Mouse (Mus musculus) C2C12 (cell line): ENCODE data around the gene Gale. TPM values are rescaled to one million over a fixed set of nuclear protein-coding genes. Genes with fewer than 3 reads are reported as not detected.
A peak's percentile ranks its signal among the peaks of the same experiment; 100 is the strongest.
"Not testable (repeated sequence)": the region's sequence is repeated elsewhere in the genome, so short reads cannot be mapped to it uniquely, and the experiment has no call there.

Source experiments
- H3K27me3 ChIP-seq: one replicate; pipeline ENCODE4 v1.6.1; 2011; ENCODE audit not compliant: control insufficient read depth, insufficient read depth, insufficient read length
- H3K36me3 ChIP-seq: one replicate; pipeline ENCODE4 v1.6.1; 2011; ENCODE audit not compliant: control insufficient read depth, insufficient read depth
- H3K4me3 ChIP-seq: one replicate; pipeline ENCODE4 v1.5.1; 2011; ENCODE audit warnings: mild to moderate bottlenecking, control low read depth; ENCODE audit not compliant: poor library complexity, insufficient read depth, severe bottlenecking
- H3K79me2 ChIP-seq: one replicate; pipeline ENCODE4 v1.6.1; 2011; ENCODE audit not compliant: control insufficient read depth, insufficient read depth
- H3K79me3 ChIP-seq: one replicate; pipeline ENCODE4 v1.6.1; 2011; ENCODE audit warnings: low read depth, control low read depth
- H3ac ChIP-seq: one replicate; pipeline ENCODE3; 2011; ENCODE audit warnings: low read depth; ENCODE audit not compliant: control insufficient read depth, insufficient read length
- CEBPB ChIP-seq: IDR thresholded peaks from one replicate; pipeline ENCODE4 v1.6.1; 2011; ENCODE audit warnings: low read depth, mild to moderate bottlenecking, control low read depth, moderate library complexity
- CTCF ChIP-seq: IDR thresholded peaks from one replicate; pipeline ENCODE4 v1.5.1; 2011; ENCODE audit not compliant: control insufficient read depth, insufficient read depth, insufficient read length
- FOSL1 ChIP-seq: IDR thresholded peaks from one replicate; pipeline ENCODE4 v1.8.0; 2011; ENCODE audit warnings: mild to moderate bottlenecking, low read length; ENCODE audit not compliant: poor library complexity, insufficient read depth, severe bottlenecking
- MAX ChIP-seq: IDR thresholded peaks from one replicate; pipeline ENCODE4 v1.6.1; 2011; ENCODE audit warnings: mild to moderate bottlenecking, control low read depth
- MYOD1 ChIP-seq: IDR thresholded peaks from one replicate; pipeline ENCODE4 v1.6.1; 2011; ENCODE audit warnings: low read depth; ENCODE audit not compliant: control insufficient read depth, insufficient read length
- MYOG ChIP-seq: IDR thresholded peaks from one replicate; pipeline ENCODE4 v1.6.1; 2011; ENCODE audit not compliant: control insufficient read depth, insufficient read length; ENCODE audit errors: extremely low read depth
- USF1 ChIP-seq: IDR thresholded peaks from one replicate; pipeline ENCODE4 v1.6.1; 2011; ENCODE audit warnings: low read depth, mild to moderate bottlenecking, control low read depth, moderate library complexity
- polyA plus RNA-seq: library from polyadenylated mRNA; unstranded; fragments of >200 nt; fragmentation: generic; extraction: Trizol; gene quantifications from one replicate; pipeline ENCODE4 v1.2.1, GENCODE M21; 2012; ENCODE audit warnings: missing spikeins

Gale gene
- polyA plus RNA-seq, 1 experiment: 50.7 TPM

DNA sequence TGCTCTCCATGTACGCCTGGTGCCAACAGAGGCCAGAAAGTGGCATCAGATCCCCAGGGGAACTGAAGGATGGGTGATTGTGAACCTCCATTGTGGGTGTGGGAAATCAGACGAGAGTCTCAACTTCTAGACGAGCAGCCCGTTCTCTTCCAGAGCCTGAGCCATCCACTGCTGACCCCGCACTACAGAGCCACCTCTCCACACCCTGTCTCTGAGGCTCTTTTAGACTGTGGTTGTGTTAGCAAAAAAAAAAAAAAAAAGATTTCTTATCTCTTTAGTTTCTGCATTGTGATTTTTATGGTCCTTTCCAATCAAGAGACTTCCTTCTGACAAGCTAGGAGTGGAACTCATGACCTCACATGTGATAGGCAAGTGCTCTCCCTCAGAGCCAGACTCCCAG lies 34.1 kb upstream of the Gale start:
- Histone ChIP-seq H3ac (no peak overlapping the region), H3K79me2 (no peaks in the 10 kb centered on the region), H3K4me3 (no peak overlapping the region), H3K79me3 (no peaks in the 10 kb centered on the region), H3K27me3 (no peaks in the 10 kb centered on the region), H3K36me3 (no peaks in the 10 kb centered on the region)
- TF ChIP-seq FOSL1 (no peak), MYOG (no peak), CTCF (no peak), MYOD1 (no peak), USF1 (no peak), CEBPB (no peak), MAX (no peak)

DNA sequence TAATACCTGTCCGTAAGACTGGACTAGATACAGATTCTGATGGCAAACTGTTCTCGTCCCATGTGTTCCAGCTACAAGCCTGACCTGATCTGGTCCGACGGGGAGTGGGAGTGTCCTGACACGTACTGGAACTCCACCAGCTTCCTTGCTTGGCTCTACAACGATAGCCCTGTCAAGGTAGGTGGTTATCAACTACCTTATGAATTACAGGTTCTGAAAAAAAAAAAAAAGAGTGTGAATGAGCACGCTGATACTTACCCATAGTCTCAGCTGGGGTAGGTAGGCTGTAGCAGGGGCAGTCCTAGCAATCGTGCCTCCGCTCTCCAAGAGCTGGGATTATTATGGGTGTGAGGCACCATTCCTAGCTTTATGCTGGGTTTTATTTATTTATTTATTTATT lies 33.7 kb upstream of the Gale start:
- Histone ChIP-seq H3K36me3 (no peaks in the 10 kb centered on the region), H3K79me3 (no peaks in the 10 kb centered on the region)

DNA sequence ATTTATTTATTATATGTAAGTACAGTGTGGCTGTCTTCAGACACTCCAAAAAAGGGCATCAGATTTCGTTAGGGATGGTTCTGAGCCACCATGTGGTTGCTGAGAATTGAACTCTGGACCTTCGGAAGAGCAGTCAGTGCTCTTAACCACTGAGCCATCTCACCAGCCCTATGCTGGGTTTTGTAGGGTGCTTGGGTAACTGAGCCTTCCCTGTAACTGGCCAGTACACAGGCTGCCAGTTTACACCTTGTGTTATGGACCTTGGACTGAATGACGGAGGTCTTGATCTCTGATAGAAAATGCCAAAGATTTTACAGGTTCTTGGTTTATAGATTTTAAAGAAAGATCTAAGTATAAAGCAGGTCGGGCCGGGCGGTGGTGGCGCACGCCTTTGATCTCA lies 33.3 kb upstream of the Gale start:
- Histone ChIP-seq H3K36me3 (no peaks in the 10 kb centered on the region), H3K79me2 (no peaks in the 10 kb centered on the region), H3K79me3 (no peaks in the 10 kb centered on the region), H3K4me3 (no peak overlapping the region), H3K27me3 (no peaks in the 10 kb centered on the region), H3ac (no peak overlapping the region)
- TF ChIP-seq FOSL1 (no peak), CTCF (no peak), CEBPB (no peak), USF1 (no peak), MAX (no peak), MYOG (no peak), MYOD1 (no peak)

More for the DNA sequence above, 33.7 kb upstream of the Gale start:
- Histone ChIP-seq H3K27me3 (no peaks in the 10 kb centered on the region), H3K79me2 (no peaks in the 10 kb centered on the region), H3K4me3 (no peak overlapping the region), H3ac (no peak overlapping the region)
- TF ChIP-seq MYOD1: no peak
- TF ChIP-seq CTCF: no peak
- TF ChIP-seq MAX: no peak
- no peak for TF ChIP-seq MYOG
- TF ChIP-seq USF1: no peak
- no peak for TF ChIP-seq CEBPB
- TF ChIP-seq FOSL1: no peak

DNA sequence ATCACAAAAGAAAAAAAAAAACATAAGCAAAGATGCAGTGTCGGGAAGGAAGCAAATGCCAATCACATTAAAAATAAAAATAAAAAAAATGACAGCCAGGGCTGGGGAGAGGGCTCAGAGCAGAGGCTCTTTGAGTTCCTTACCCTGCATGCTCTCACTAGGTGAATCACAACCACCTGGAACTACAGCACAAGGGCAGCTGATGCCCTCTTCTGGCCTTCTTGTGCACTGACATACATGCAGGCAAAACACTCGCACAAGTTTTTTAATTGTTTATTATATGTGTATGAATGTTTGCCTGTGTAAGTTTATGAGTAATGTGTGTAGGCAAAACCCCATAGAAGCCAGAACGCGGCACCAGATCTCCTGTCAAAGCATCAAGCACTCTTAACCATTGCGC lies 31.7 kb upstream of the Gale start:
- no peaks in the 10 kb centered on the region for H3K79me2 ChIP-seq
- H3K36me3 ChIP-seq: no peaks in the 10 kb centered on the region
- TF ChIP-seq MAX (no peak), USF1 (no peak), MYOG (no peak), MYOD1 (no peak), CTCF (peak; percentile 28)
- H3K79me3 ChIP-seq: no peaks in the 10 kb centered on the region
- H3ac ChIP-seq: no peak overlapping the region
- no peaks in the 10 kb centered on the region for H3K27me3 ChIP-seq
- H3K4me3 ChIP-seq: no peak overlapping the region

DNA sequence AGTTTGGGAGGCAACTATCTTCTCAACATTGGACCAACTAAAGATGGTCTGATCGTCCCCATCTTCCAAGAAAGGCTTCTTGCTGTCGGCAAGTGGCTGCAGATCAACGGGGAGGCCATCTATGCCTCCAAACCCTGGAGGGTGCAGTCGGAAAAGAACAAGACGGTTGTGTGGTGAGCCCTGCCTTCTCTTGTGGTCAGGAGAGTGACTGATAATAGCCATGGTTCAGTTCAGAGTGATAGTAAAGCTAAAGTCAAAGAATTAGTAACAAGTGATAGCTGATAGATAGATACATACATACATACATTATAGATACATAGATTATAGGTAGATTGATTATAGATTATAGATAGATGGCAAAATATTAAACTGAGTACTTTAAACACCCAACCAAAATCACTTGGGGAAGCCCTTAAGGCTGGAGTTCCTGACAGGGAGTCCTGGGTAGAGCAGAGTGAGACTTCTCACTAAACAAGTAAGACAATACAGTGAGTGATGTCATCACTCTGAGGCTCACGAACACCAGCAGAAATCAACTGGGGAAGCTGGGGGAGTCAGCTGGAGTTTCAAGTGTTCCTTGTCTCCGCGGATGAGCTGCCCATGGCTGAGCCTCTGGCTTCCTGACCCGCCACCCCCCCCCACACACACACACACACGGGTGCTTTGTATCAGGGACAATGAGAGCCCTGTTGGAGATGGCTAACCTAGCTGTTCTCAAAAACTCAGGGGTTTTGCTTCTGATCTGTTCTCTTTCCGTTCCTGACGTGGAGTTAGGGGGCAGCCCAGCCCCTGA lies 28.6 kb upstream of the Gale start:
- Histone ChIP-seq H3K27me3 (no peaks in the 10 kb centered on the region), H3K79me2 (no peaks in the 10 kb centered on the region), H3ac (no peak overlapping the region), H3K79me3 (no peaks in the 10 kb centered on the region), H3K4me3 (no peak overlapping the region), H3K36me3 (no peaks in the 10 kb centered on the region)
- TF ChIP-seq MYOD1 (no peak), CTCF (no peak), MAX (no peak), FOSL1 (no peak), USF1 (no peak), CEBPB (no peak)

DNA sequence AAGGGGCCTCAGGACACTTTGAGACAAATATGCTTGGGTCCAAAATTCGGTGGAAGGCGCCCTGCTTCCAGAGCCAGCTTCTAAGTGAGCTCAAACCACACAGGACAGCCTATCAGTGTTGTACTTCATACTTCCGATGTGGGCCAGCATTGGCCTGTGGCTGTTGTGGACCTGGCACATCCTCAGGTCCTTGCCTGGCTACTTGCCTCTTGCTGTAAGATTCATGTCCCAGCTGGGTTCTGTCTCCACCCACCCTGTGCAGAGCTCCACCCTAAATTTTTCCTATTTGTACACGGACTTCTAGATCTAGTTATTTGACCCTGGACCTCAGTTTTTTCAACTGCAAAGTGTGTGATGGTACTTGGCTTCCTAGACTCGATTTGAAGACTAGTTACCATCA lies 28.0 kb upstream of the Gale start:
- Histone ChIP-seq H3ac (no peak overlapping the region), H3K4me3 (no peak overlapping the region), H3K79me2 (no peaks in the 10 kb centered on the region), H3K79me3 (no peaks in the 10 kb centered on the region), H3K27me3 (no peaks in the 10 kb centered on the region), H3K36me3 (no peaks in the 10 kb centered on the region)
- TF ChIP-seq MYOG (no peak), MAX (no peak), CTCF (no peak), MYOD1 (no peak), USF1 (no peak), CEBPB (no peak), FOSL1 (no peak)

DNA sequence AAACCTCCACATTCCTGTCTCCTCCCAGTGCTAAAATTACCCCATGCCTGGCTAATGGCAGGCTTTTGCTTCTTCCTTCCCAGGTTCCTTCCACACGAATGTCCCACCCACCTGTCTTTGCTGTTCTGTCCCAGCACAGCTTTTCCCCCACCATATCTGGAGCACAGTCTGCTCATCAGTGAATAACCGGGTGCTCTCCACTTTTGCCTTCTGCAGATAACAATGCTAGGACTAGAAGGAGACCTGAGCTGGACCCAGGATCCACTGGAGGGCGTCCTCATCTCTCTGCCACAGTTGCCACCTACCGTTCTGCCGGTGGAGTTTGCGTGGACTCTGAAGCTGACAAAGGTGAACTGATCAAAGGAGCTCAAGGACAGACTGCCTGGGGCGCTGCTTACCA lies 24.7 kb upstream of the Gale start:
- no peak for TF ChIP-seq USF1
- TF ChIP-seq CEBPB: no peak
- TF ChIP-seq CTCF: no peak
- TF ChIP-seq MYOG: no peak
- TF ChIP-seq MAX: no peak
- TF ChIP-seq MYOD1: no peak
- no peak for TF ChIP-seq FOSL1
- Histone ChIP-seq H3K79me2 (no peaks in the 10 kb centered on the region), H3K27me3 (no peaks in the 10 kb centered on the region), H3K36me3 (no peaks in the 10 kb centered on the region), H3K79me3 (no peaks in the 10 kb centered on the region), H3K4me3 (no peak overlapping the region), H3ac (no peak overlapping the region)

DNA sequence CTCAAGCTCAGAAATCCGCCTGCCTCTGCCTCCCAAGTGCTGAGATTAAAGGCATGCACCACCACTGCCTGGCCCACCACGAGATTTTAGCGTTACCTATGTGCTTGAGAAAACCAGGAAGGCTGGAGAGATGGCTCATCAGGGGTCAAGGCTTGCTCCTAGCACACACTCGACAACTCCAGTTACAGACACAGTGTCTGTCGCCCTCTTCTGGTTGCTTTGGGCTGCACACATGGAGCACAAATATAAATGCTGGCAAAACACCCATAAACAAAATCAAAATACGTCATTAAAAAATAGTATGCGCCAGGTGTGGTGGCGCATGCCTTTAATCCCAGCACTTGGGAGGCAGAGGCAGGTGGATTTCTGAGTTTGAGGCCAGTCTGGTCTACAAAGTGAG lies 22.5 kb upstream of the Gale start:
- not testable (repeated sequence) for H3K4me3 ChIP-seq

More for the DNA sequence above, 22.5 kb upstream of the Gale start:
- H3ac ChIP-seq, H3K79me3 ChIP-seq, H3K36me3 ChIP-seq, H3K79me2 ChIP-seq, H3K27me3 ChIP-seq: not testable (repeated sequence)
